Mouse (Mus musculus): ENCODE measurements around the gene Adtrp.

The Adtrp gene

GRCm38 (mm10) chr13:41779603-41780180 is 67.8 kb downstream of the Adtrp start:
- no peak for DNase-seq (ENCODE audit: low read depth, low spot score)

GRCm38 (mm10) chr13:41773812-41774376 is 73.6 kb downstream of the Adtrp start:
- no peak for DNase-seq (ENCODE audit: low read depth, low spot score)

- no peak for DNase-seq (ENCODE audit: low read depth, low spot score)
Measured at GRCm38 (mm10) chr13:41771061-41771460, 76.4 kb downstream of the Adtrp start.

DNA sequence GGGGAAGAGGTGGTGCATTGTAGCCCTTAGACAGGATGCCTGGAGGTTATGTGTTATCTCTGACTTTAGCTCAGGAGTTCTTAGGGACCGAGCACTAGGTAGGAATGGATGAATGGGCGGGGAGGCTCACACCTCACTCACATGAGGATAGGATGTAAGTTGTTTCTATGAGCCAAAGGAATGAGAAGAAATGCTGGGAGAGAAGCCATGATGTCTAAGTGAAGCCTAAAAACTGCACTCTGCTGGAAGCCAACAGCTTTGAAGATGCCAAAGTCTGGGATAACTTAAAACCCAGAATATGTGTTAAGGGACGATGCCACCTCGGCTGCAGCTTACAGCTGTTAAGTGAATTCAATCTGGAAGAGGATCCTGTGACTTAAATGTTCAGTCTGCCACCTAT is 79.5 kb downstream of the Adtrp start:
- no peak for DNase-seq (ENCODE audit: low read depth, low spot score)

DNA sequence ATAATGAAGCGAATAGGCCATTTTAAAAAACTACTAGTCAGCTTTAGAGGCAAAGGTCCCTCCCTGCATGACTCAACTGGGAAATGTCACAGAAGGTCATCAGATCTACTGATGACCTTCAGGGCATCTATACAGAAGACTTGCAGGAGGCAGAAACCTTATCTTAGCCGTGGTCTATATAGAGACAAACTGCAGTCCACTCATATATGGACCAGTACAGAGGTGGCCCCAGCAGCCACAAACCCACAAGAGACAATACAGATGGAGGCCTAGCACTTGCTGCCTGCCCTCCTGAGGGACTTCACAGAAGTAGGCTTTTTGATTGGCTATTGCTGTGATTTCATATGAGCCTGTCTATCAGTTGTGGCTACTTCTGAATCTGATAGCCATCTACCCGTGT is 85.5 kb downstream of the Adtrp start:
- no peak for DNase-seq (ENCODE audit: low read depth, low spot score)

DNA sequence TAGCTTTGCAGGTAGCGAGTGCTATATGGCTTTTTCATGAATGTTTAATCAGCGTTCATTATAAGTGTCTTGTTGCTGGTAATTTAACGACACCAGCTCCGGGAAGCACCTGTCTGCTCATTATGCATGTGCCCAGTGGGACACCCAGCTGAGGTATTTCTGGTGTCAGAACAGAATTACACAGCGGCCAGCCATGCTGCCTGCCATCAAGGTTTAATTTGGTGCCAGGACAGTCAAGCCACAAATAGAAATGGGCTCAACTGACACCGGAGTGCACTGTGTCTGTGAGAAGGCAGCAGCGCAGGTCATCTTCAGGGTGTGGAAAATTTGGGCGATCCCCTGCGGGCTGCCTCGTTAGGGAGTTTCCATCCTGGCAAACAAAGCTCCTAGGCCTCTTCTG is 87.0 kb downstream of the Adtrp start:
- DNase-seq (ENCODE audit: low read depth, low spot score) = no peak

DNA sequence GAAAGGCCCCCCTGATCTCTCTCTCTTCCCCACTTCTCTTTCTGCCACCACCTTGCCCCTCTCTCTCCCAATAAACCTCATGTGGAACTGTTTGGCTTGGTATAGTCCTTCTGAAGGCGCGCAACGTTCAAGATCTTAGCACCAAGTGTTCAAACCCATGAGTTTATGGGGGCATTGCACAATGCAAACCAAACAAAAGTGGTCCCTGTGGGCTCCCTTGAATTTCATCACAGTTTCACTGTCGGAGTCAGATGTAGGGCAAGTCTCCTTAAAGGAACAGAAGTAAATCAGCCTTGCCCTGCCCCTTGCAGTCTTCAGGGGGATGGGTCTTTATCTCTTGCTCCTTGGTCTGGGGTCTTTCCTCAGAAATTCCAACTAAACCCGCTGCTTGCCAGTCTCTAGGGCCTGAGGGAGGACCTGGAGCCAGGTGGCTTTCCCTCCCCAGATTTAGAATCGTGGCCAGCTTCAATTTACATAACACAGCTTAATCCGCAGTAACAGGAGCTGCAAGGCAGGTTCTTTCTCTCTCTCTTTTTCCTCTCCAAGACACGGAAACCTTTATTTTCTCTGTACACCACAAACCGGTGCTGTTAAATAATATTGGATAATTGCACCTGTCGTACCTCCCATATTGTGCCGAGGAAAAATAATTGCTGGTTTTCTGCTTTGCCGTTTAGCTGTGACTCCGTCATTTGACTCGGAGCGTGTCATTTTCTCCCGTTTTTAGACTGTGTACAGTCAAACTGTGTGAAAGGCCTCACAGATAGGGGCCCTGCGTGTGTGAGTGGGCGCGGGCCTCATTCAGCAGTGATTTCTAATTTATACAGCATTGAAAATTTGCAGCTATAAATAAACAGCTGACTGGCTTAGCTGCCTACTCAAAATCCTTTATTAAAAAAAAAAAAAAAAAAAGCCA is 88.7 kb downstream of the Adtrp start:
- DNase-seq (ENCODE audit: low read depth, low spot score) = no peak

DNA sequence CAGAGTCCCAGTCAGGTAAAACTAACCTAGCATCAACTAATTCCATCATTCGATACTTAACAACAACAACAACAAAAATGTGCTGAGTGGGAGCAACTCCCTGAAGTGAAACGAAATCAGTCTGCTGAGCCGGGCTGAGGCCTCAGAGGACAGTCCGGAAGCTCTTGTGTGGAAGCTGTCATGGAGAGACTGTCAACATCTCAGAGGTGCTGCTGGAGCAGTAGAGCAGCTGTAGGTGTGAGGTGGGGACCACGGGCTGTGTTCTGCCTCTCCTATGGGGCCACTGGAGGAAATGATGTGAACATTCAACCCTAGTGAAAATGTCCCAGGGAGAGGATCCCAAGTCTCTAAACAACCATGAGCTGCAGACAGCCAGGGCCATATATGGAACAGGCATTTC is 94.4 kb downstream of the Adtrp start:
- DNase-seq (ENCODE audit: low read depth, low spot score) = no peak

GRCm38 (mm10) chr13:41750481-41750880 is 97.0 kb downstream of the Adtrp start:
- DNase-seq (ENCODE audit: low read depth, low spot score) = no peak

- no peak for DNase-seq (ENCODE audit: low read depth, low spot score)
Measured at GRCm38 (mm10) chr13:41748866-41749265, 98.6 kb downstream of the Adtrp start.

DNA sequence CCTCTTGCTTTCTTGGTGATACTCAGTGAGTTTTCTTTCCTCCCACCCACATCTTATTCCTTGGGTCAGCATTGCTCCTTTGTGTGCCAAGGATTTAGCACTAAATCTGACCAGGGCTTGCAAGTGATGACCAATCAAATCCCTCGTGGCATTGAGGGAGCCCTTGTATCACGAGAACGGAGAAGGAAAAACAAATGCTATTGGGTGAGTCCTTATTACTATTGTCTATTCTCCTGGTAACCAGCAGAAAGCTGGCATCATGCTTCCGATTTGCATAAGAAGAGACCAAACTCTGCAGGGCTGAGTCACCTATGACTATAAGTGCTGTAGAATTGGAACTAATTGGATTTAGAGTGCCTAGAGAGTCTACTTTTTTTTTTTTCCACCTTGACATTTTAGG is 99.8 kb downstream of the Adtrp start:
- no peak for DNase-seq (ENCODE audit: low read depth, low spot score)

GRCm38 (mm10) chr13:41746971-41747615 is 100.4 kb downstream of the Adtrp start:
- peak; percentile 35 for DNase-seq (ENCODE audit: low read depth, low spot score)

DNA sequence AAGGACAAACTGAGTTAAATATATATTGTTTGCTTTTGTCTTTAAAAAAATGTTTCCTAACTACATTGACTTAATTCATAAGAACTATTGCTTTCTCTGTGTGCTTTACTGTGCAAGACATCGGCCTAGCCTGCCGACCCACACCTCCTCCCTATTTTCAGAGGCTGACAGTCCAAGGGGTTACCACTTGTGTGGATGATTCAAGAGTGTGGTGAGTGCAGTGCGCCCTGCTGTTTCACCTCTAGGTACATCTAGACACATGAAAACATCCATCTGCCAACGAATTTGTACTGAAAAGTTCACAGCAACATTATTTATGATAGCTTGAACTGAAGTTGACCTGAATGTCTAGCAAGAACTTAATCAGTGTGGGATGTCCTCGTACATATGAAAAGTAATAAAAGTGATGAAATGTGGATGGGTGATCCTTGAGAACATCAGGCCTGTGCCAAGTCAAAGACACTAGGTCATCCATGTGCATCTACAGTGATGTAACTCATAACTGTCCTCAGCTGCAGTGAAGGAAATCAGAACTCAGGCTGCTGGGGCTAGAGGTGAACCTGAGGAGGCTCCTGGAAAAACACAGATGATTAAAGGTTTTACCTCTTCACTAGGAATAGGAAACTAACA is 106.9 kb downstream of the Adtrp start:
- DNase-seq (ENCODE audit: low read depth, low spot score) = no peak

DNA sequence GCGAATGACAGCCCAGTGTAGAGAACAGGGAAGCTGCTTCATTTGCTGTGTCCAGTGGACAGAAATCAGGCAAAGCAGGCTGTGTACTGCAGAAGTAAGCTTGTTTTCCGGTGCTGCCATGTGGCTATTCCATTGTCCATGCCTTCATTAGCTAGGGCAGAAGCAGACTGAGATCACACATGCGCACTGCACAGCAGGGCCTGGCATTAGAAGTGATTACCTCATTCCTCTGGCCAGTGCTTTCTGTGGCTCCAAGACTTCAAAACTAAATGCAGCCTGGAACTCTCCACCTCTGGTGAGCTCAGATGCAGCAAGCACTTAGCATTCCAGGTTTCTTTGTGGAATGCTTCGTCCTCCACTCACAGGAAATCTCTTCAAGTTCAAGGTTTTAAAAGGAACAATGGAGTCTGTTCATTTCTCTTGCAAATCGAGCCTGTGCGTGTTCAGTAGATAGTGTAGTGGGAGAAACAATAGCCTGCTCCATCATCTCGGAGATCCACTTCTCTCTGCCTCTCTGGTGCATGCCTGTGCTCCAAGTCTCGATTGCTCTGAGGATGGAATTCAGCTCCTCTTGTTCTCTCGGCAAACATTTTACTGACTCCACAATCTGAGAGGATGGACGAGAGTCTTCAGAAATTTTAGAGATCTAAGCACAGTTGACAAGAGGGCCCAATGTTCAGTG is 109.7 kb downstream of the Adtrp start:
- peak; percentile 20 for DNase-seq (ENCODE audit: low read depth, low spot score)

- no peak for DNase-seq (ENCODE audit: low read depth, low spot score)
Measured at GRCm38 (mm10) chr13:41729660-41730059, 117.8 kb downstream of the Adtrp start.

DNA sequence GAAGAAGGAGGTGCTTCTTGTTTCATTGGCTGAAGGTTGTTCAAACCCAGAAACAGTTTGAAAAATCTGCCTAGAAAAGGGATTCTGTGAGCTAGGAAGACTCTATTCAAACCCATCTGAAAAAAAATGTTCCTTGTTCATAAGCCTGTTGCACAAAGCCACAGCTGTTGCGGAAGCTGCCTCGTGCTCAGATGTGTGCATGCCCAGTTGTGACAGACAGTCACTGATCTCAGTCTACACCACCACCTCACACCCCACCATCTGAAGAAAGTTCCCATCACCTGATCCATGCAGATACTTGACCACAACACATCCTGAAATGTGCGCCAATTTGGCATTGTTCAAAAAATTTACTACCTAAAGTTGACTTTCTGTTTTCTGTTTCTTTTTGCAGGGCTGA is 119.7 kb downstream of the Adtrp start:
- no peak for DNase-seq (ENCODE audit: low read depth, low spot score)

DNA sequence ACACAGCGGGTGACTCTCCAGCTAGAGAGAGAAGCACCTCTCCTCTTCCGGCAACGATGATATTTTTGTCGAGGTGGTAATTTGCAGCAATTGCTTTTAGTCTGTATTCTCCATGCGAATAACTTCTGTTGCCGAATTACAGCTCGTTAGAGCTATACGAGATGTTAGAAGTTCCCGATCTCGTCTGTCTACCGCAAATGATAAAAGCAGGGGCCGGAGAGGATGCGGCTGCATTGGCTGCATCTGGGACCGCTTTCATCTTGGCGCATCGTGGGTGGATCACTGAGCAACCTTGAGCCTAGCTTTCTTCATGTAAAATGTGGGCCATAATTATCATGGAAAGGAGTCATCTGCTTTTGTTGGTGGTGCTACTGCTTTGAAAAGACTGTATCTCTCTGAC is 128.2 kb downstream of the Adtrp start:
- DNase-seq (ENCODE audit: low read depth, low spot score) = no peak

- DNase-seq (ENCODE audit: low read depth, low spot score) = no peak
Measured at GRCm38 (mm10) chr13:41718051-41718450, 129.4 kb downstream of the Adtrp start.
